Mouse (Mus musculus): ENCODE measurements at regions not wholly inside any gene's neighbourhood (a gene's known extent, or its start where the extent isn't known, plus 50 kb on each side); places are given as distances from the start of the nearest gene placed in this dataset.

- DNase-seq: peak; percentile 67 to 71
Observed at GRCm38 (mm10) chr13:97607221-97607723, 153.2 kb downstream of the Gm10260 start.

GRCm38 (mm10) chr13:97604451-97604850 is 156.0 kb downstream of the Gm10260 start:
- no peak for DNase-seq

- no peak for DNase-seq
Observed at GRCm38 (mm10) chr13:97601135-97601730, 159.2 kb downstream of the Gm10260 start.

- DNase-seq: no peak
Observed at GRCm38 (mm10) chr13:97600136-97600535, 160.3 kb downstream of the Gm10260 start.

GRCm38 (mm10) chr13:97598507-97599431 is 161.7 kb downstream of the Gm10260 start:
- no peak for DNase-seq

- peak; percentile 23 to 61 for DNase-seq
Observed at GRCm38 (mm10) chr13:97594851-97595250, 165.6 kb downstream of the Gm10260 start.

- no peak for DNase-seq
Observed at GRCm38 (mm10) chr13:97589626-97590025, 170.8 kb downstream of the Gm10260 start.

GRCm38 (mm10) chr13:97588085-97588484 is 172.3 kb downstream of the Gm10260 start:
- no peak for DNase-seq

GRCm38 (mm10) chr13:97587088-97587487 is 173.3 kb downstream of the Gm10260 start:
- DNase-seq: no peak

- no peak for DNase-seq
Observed at GRCm38 (mm10) chr13:97584045-97584444, 176.4 kb downstream of the Gm10260 start.

GRCm38 (mm10) chr13:97581380-97581779 is 179.1 kb downstream of the Gm10260 start:
- DNase-seq: no peak

- DNase-seq: no peak
Observed at GRCm38 (mm10) chr13:97580241-97580874, 180.1 kb downstream of the Gm10260 start.

GRCm38 (mm10) chr13:97578595-97578994 is 181.8 kb downstream of the Gm10260 start:
- DNase-seq: no peak

GRCm38 (mm10) chr13:97577081-97577785 is 183.2 kb downstream of the Gm10260 start:
- no peak for DNase-seq

GRCm38 (mm10) chr13:97573601-97574000 is 186.8 kb downstream of the Gm10260 start:
- no peak for DNase-seq

GRCm38 (mm10) chr13:97572352-97572751 is 188.1 kb downstream of the Gm10260 start:
- peak; percentile 66 to 83 for DNase-seq

GRCm38 (mm10) chr13:97570009-97570408 is 190.4 kb downstream of the Gm10260 start:
- DNase-seq: no peak

- DNase-seq: no peak
Observed at GRCm38 (mm10) chr13:97567632-97568031, 192.8 kb downstream of the Gm10260 start.

GRCm38 (mm10) chr13:97566071-97566470 is 194.4 kb downstream of the Gm10260 start:
- DNase-seq: peak in 1 of 2 experiments; percentile 25

GRCm38 (mm10) chr13:97562241-97562640 is 198.2 kb downstream of the Gm10260 start:
- DNase-seq: no peak

GRCm38 (mm10) chr13:97560789-97561188 is 199.6 kb downstream of the Gm10260 start:
- DNase-seq: no peak

GRCm38 (mm10) chr13:97559611-97560385 is 200.6 kb downstream of the Gm10260 start:
- DNase-seq: peak; percentile 49 to 63

All from cerebellum, postnatal 10 days (tissue).